Mouse (Mus musculus): ENCODE measurements around the gene Sun2.

GRCm38 (mm10) chr15:79763001-79763400 lies 20.7 kb upstream of the Sun2 start:
- TF ChIP-seq CTCF (IDR thresholded peaks at IDR 0.05; ENCODE audit: control insufficient read depth, insufficient read depth, insufficient read length) (no peak), MYOD1 (IDR thresholded peaks at IDR 0.05; ENCODE audit: control insufficient read depth, insufficient read length, low read depth) (no peak), CEBPB (IDR thresholded peaks at IDR 0.05; ENCODE audit: low read depth) (no peak), MAX (IDR thresholded peaks at IDR 0.05) (no peak), USF1 (IDR thresholded peaks at IDR 0.05; ENCODE audit: low read depth) (no peak)
